Mouse (Mus musculus) right cerebral cortex, adult 2 months (tissue): ENCODE measurements at regions not wholly inside any gene's neighbourhood (a gene's known extent, or its start where the extent isn't known, plus 50 kb on each side); places are given as distances from the start of the nearest gene placed in this dataset.

Experiments
- DNase-seq, 2 experiments: peaks; one replicate each; pipeline ENCODE4 v3.0.0; 2021 to 2022; ENCODE audit warnings: low spot score in 2 of 2

DNA sequence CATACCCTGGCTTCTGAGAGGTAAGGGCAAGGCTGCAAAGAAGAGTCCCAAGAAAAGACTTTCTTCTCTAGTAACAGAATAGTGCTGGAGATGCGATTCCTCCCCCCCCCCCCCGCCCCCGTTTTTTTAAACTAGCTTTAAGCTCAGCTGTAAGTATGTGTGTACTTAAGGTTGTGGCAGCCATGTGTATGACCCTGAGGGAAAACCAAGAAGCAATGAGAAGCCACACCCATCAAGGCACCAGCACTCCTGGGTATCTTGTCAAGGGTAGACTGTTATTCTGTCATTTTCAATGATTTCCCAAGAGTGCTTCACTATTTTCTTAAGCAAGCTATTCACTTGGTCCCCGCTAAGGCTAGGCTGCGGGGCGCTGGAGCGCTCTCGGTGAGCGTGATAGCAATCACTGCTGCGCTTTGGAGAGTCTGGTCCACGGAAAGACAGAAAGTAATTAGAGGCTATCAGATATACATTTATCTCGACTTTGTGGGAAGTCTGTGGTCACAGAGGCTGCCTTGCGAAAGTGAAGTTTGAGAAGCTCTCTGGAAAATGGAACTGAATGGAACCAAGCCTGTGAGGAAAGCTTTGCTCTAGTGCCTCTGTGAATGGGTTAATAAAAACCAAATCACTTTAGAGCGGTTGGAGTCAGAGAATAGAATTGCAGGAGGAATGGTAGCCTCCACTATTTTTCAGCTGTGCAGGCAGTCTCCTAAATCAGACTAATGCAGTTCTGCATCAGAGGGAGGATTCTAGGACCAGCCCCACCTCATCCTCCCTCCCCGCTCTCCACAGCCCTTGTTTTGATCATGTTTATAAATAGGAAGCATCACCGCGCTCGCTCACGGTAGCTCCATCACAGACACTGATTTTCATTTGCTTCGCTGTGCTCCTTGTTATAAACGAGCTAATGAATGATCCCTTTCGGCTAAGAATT, 114.8 kb upstream of the Bmp2 start:
- peak; percentile 22 to 40 for DNase-seq

DNA sequence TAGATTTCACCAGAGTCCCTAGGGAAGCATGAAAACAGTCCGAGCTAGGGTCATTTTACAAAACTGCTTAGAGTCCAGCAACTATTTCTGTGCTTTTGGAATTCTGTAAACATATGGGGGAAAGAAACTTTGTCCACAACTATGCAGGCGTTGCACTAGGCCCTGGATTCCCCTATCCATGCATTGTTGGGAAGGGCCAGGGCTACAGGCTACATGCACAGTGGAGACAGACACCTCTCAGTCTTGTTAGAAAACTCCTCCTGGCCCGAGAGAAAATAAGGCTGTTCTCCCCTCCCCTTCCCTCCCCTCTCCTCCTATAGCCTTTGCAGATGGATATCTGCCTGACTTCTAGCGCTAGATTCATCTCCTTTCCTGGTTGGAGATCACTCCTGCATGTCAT, 113.9 kb upstream of the Bmp2 start:
- DNase-seq: peak in 1 of 2 experiments; percentile 4

DNA sequence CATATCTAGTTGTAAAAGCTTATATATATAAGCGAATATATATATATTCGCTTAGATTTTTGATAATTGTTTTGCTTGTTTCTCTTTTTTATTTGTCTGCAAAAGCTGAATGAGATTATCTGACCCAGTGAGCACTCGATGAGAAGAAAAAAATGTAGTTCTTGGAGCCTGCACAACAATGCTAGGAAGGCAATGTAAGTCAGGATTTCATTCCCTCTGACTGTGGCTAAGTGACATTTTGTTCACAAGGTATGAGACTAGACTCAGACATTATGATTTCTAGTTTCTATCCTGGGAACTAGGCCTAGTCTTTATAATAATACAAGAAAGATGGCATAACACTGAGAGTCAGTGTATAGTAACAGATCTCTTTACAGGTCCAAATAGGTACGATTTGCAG, 108.9 kb upstream of the Bmp2 start:
- DNase-seq: no peak

DNA sequence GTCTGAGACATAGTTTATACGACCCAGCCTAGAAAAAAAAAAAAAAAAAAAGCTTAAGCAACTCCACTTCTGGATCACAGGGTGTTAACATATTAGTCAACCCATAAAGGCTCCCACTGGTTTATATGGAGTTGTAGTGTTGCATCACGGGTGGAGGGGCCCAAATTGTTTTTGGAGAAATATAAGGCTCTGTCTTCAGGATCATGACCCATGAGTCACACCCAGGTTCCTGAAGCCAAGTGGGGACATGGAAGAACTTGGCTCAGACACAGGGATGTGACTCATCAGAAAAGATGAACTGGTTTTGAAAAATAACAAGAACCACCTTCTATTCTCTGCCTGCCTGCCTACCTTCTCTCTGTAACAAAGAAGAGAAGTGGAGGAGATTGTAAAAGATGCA, 108.5 kb upstream of the Bmp2 start:
- peak; percentile 5 to 8 for DNase-seq

DNA sequence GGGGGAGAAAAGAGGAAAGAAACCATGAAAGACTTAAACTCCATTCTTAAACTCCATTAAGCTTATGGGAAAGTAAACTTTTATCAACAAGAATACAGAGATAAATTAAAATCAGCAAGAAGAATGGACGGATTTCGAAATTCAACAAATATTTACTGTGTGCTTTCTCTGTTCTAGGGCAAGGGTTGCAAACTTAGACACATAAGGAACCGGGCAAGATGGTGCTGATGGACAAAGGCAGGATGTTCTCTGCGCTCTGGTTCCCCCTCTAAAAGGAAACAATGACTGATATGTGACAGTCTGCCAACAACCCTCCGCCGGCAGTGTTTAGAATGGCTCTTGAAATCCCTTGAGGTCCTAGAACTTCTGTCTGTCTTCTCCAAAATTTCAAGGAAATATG, 99.0 kb upstream of the Bmp2 start:
- DNase-seq: no peak

DNA sequence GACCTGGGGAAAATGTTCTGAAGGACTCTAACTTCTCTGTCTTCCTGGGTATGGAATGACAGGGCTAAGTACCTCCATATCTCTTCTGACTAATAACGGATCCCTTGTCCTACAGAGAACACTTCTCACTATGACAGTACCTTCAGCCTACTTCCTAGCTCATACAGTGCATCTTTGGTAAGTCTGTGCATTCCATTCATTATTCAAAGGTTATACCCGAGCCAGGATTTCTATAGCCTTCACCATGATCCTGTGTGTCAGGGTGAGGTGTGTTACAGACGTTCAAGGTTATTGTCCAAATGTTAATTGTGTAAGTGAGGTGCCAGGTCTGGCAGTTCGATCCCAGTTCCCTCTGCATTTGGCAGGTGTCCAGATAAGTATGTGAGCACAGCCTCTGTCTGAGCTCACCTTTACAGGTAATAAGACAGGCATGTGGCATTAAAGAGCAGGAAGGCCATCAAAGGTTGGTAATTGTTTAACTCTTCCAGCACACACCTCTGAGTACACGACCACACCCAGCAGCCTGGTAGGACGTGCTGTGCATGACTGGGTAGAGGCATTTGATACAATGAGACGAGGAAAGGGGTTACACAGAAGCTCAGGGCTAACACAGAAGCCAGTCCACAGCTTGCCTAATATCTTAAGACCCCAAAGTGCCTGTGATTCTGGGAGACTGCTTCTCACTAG, 96.3 kb upstream of the Bmp2 start:
- no peak for DNase-seq

DNA sequence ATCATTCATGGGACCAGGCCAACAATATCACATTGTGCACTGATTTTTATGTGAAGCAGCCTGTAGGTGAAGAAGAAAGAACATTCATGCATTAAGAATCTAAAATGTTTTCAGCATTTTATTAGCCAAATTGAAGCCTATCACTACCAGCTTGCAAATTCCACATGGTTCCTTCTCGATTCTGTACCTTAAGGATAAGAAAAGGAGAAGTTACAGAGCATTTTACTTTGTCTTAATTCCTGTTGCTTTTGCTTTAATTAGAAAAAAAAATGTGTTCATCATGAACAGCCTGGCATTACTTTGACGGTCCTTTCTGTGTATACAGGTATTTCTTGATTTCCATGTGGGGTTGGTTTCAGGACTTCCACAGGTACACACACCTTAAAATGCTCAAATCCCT, 95.2 kb upstream of the Bmp2 start:
- DNase-seq: no peak

DNA sequence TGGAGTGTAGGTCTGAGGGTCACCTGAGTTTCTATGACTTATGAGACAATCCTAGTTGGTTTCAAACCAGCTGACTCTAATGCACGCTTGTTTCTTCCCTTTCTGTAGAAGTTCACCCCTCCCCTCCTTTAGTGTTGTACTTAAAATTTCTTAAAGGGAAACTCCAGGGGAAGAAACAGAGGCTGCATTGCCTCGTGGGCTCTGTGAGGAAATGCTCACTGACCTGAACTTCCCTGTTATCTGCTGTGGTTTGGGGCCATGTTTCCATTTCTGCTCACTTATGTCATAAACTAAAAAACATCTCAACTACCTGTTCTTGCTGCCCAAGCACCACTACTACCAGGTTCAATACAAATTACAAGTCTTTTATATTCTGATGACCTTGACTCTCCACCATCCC, 93.2 kb upstream of the Bmp2 start:
- DNase-seq: no peak

DNA sequence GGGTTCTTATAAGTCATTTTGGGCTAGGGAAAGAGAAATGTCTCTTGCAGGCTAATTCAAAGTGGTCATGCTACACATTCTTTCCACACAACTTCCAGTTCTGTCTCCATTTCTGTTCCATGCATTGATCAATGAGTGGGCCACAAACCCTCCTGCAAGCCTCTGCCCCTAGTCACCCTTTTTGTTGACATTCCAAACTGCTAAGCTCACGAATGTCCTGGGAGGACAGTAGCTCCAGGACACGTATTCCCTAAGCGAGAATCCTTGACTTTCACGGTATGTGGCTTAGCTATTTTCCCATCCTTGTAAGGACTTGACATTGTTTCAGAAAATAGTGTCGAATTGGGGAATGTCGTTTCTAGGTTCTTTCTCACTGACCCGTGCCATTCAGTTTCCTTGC, 91.1 kb upstream of the Bmp2 start:
- DNase-seq: no peak

DNA sequence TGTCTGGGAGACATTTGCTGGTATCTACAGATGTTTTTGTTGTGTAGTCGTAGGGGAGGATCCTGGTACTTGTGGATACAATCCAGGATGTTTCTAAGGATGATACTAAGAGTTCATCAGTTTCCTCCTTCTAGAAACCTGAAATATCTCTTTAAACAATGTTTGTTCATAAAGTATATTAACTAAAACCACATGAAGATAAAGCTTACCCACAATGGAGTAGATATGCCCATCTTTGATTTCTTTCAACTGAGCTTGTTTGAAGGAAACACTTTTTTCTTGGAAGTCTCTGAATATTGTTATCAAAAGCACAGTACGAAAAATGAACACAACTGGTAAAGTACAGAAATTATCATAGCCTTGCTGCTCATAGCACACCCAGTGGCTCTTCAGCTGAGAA, 89.6 kb upstream of the Bmp2 start:
- DNase-seq: no peak

DNA sequence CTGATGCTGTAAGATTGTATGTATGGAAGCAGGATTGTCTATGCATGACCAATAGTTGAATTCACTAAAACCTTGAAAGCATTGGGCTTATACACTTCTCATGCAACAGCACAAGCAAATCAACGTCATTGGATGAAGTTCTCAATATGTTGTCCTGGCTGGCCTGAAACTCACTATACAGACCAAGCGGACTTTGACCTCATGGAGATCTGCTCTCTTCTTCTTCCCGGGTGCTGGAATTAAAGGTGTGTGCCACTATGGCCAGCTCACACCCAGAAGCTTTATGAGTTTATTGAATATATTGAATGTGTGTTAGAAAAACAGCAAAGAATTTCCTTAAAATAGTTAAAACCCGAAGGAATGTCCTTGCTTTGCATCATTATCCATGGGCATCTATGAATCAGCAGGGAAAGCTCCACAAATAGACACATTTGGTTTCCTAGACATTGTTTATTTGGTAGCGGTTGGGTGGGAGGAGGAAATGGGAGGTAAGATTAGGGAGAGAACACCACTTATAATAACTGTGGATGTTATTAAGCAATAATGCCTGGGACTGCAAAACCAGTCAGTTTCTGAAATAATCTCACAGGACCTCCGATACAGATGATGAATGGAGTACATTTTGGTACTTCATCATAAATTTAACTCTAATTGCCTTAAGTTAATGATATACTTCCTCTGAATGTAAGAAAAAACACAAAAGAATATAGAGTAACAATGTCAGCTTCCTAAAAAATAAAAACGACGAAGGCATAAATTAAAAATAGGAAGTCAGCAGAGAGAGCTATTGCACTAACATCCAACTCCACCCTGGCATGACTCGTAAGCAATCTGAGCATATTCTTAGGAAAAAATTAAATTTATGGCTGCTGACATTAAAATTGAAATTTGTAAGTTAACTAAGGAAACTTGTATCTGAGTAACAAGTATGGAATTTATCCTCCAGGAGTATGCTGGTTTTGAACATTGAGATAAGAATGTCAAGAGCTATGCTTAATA, 84.5 kb upstream of the Bmp2 start:
- no peak for DNase-seq

DNA sequence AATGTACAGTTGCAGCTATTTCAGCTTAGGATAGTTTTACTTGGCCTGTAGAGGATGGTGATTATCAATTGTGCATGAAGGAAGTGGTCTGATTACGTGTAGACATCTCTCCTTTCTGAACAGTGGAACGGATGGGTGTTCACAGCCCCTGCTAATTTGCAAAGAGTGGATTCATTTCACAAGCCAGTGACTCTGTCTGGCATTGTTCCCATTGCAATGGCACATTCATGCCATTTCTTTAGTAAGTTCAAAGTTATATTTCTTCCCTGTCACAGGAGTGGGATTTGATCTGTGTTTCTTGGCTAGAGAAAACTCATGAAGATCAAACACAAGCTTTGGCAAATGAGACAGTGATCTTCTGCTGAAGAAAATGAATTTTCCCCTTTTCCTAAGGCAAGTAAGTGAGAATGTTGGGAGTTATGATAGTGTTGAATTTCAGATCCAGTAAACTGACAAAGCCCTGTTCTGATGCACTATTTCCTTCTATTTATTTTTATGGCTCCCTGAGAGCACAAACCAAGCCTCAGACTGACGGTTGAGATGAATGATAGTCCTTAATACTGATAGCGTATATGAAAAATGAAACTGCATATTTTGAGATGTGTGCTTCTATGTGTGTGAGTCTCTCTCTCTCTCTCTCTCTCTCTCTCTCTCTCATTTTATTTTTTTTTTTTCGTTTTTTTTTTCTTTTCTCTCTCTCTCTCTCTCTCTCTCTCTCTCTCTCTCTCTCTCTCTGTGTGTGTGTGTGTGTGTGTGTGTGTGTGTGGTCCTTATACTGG, 78.8 kb upstream of the Bmp2 start:
- DNase-seq: no peak

DNA sequence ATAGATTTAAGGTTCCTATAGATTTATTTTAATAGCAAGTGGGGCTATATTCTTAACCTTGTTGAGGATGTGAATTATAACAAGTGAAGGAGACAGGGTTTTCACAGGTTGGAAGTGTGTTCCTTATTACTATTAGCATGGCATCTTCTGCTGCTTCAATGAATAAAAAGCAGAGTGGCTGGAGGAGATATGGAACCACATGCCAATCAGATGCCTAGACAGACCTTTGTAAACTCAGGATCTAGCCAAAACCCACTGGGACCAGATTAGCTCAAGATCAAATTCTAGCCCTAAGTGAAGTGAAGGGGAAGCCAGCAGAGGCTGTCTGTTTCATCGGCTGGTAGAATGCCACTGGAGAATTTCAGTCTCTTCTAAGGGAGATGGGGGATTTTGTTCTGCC, 77.8 kb upstream of the Bmp2 start:
- no peak for DNase-seq

DNA sequence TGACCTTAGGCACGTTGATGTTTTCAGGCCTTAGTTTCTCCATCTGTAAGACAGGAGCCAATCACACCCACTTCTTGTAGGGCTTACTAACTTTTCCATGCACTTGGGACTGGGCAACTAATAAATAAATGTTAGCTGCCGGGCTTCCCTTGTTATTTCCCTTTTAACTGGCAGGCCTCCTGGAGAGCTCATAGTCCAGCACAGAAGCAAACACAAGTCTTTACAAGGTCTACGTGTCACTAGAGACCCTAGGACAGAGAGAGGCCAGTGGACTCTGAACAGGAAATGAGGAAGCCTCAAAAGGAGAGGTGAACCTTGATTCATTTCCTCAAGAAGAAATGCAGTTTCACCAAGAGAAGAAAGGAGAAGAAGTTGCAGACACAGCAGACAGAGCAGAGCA, 71.1 kb upstream of the Bmp2 start:
- DNase-seq: no peak

DNA sequence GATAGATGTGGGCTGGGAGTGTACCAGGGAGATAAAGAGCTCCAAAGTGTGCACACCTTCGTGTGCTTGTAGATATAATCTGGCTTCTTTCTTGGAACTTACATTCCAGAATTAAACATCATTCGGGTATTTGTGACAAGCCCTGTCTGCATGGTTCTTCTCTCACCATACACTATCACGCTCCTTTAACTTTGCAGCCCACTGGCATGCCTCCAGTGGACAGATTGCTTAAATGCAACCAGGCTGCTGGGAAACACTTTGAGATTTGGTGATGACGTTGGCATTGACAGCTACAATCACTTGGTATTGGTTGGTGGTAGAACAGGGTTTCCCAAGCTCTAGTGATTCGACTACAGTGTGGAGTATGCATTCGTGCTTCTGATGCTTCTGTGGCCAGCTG, 70.7 kb upstream of the Bmp2 start:
- no peak for DNase-seq

DNA sequence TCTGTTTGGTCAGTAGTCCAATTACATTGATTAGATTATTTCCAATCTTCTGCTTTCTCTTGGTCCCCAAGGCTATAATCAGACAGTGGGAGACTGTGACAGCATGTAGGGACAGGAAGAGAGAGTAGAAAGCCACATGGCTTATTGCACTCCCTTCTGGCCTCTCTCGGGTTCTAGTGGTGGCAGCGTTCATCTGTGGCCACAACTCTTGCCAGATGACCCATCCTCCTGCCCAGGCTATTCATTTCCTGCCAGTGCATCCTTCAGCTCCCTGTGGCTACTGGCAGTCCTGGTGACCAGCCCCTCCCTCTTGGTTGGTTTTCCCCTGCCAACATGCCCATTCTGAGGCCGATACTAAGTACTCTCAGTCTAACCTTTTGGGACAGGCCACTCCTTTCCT, 70.2 kb upstream of the Bmp2 start:
- no peak for DNase-seq

DNA sequence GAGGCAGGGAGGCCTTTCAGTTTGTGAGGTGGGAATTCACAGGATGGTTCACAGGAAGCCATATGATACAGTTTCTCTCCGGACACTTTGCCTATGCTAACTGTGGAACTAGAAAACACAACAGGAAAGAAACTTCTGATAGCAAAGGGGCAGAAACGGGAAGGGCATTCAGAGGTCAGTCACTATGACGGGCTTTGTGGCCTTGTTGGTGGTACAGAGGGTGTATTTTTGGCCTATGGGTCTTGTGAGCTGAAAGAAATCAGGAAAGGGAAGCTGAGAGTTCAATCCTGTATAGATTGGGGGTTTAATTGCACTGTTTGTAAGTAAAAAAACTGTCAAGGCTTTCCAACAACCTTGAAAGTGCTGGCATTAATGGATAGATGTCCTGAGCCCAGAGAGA, 56.5 kb upstream of the Bmp2 start:
- no peak for DNase-seq

DNA sequence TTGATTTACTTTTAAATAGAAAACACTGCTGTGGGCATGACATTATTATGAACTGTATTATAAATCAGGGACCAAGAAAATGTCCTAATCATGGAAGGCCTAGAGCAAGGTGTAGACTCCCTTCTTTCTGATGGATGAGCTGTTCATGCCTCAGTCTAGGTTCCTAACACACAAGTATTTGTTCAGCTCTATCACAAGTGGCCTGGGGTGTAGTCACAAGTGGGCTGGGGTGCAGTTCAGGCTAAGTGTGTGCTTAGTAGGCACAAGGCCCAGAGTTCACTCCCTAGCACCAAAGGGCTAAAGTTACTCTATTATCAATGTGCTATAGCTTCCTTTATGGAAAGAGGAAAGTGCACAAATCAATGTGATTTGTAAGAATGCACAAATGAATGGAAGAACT, 55.6 kb upstream of the Bmp2 start:
- no peak for DNase-seq

DNA sequence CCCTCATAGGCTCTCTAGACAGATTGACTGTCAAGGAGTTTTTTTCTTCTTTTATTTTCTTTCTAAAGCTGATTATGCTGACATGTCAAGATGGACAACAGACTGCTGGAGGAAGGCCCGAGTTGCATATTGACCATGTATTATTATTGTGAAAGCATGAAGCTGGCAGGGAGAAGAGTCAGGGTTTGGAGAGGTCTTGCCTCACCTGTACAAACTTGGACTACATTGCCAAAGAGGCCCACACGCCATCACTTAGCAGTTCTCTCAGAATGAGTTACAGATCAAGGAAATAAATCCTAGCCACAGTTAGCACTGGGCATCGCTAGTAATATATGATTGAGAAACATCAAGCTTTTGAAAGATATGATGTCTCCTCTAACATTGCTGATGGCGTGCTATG, 54.9 kb upstream of the Bmp2 start:
- DNase-seq: no peak

DNA sequence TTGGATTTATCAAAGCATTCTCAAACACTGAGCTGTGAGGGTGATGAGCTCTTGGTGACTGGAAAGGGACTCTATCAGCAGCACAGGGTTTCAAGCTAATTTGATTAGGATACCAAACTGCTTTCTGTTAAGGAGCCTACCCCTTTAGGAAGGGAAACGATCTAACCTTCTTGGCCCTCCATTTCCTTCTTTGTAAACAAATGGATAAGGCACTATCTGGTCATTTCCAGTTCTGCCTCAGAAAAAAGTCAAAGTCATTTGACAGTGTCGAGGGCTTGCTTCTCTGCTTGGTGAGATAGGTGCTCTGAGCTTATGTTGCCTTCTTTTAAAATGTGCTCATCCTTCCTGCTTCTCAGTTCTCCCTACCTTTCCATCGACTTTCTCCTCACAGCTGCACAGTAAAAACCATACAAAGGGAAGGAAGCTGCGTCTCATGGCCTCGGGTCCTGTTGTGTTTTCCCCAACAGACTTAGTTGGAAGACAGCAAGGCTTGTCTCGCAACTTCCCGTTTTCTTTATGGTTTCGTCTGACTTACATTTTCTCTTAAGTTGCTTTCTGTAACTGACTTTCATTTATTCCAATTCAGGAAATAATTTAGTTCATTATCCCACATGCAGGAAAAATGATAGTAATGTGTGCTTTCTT, 54.3 kb upstream of the Bmp2 start:
- no peak for DNase-seq

DNA sequence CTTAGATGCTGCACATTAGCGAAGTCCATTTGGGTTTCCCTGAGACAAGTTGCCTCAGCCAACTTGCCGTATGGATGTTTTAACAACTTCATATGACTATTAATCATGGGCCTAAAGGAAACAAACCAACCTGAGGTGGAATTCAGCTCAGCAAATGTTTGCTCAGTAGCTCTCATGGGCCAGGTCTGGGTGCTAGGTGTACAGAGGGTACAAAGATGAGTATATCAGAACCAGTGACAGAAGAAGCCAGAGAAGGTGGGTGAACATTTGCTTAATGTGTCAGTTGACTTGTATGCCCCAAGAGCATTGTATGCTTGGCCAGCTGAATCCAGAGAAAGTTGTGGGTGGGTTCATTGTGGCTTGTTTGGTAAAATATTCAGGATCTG, 53.8 kb upstream of the Bmp2 start:
- DNase-seq: no peak
